In the genomic region with DNA sequence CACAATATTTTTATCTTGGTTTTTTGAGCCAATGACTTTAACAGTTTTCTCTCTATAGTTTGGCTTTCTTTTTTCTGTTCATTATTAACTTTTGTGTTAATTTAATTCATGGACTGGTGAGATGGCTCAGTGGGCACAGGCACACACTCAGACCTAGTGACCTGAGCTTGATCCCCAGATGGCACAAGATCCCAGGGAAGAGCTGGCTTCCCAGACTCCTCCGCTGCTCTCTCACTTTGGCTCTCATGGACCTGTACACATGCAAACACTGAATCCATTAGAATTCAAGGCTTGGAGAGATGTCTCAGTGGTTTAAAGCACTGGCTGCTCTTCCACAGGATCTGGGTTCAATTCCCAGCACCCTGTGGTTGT, we compare ENCODE assay signal across 19 mouse cellular contexts. TPM values are rescaled to one million over a fixed set of nuclear protein-coding genes. Genes with fewer than 3 reads are reported as not detected.
DNase-seq lines count a peak whose midpoint lies in the region; ATAC-seq lines count a peak whose summit lies in the region.
"Had no signal": no experiment of that assay in that cellular context is flagged by ENCODE, and none has a peak within 500 bp of the region (broad histone marks: within the 10 kb centered on the region; RNA-seq: fewer than 3 reads in every experiment).

No protein-coding gene starts in this region.

- no peak overlapping the region for H3K9ac ChIP-seq in kidney, embryonic 14.5 days (ENCODE audit: low read depth, low read length)
- H3K9ac ChIP-seq in kidney, embryonic 15.5 days = no peak overlapping the region
- H3K9ac ChIP-seq: forebrain, embryonic 12.5 days; heart, embryonic 13.5 days; hindbrain, embryonic 15.5 days had no signal

- no peak for ATAC-seq in kidney, embryonic 14.5 days (ENCODE audit: low FRiP score, low TSS enrichment)
- peak; percentile 87 for ATAC-seq in kidney, embryonic 15.5 days (replicated peaks; ENCODE audit: low FRiP score)
- ATAC-seq: forebrain, embryonic 16.5 days had no signal

- no peaks in the 10 kb centered on the region for H3K4me1 ChIP-seq in kidney, embryonic 14.5 days (ENCODE audit: control insufficient read depth, insufficient read depth, low read length)
- no peaks in the 10 kb centered on the region for H3K4me1 ChIP-seq in kidney, embryonic 15.5 days
- H3K4me1 ChIP-seq: embryonic facial prominence, embryonic 10.5 days; forebrain, embryonic 12.5 days; heart, embryonic 13.5 days; hindbrain, embryonic 15.5 days had no signal

- H3K4me2 ChIP-seq in kidney, embryonic 14.5 days (replicated peaks; ENCODE audit: low read depth, low read length) = no peak overlapping the region
- H3K4me2 ChIP-seq in kidney, embryonic 15.5 days = no peak overlapping the region
- H3K4me2 ChIP-seq: forebrain, embryonic 12.5 days; heart, embryonic 13.5 days; hindbrain, embryonic 15.5 days had no signal

- WGBS in kidney, embryonic 14.5 days = 87% methylated on average over 1 of the region's 1 CpGs
- 87% methylated on average over 1 of the region's 1 CpGs for WGBS in kidney, embryonic 15.5 days

- no peaks in the 10 kb centered on the region for H3K9me3 ChIP-seq in kidney, embryonic 14.5 days (ENCODE audit: control insufficient read depth, low read length)
- no peaks in the 10 kb centered on the region for H3K9me3 ChIP-seq in kidney, embryonic 15.5 days (replicated peaks)
- H3K9me3 ChIP-seq: embryonic facial prominence, embryonic 10.5 days; forebrain, embryonic 12.5 days; heart, embryonic 13.5 days; hindbrain, embryonic 15.5 days had no signal

- H3K36me3 ChIP-seq in kidney, embryonic 14.5 days (ENCODE audit: control insufficient read depth, insufficient read depth, low read length) = peaks cover 90% of the 10 kb centered on the region
- H3K36me3 ChIP-seq in kidney, embryonic 15.5 days = peaks cover 93% of the 10 kb centered on the region

- H3K27ac ChIP-seq in kidney, embryonic 14.5 days (ENCODE audit: low read depth, low read length) = no peak overlapping the region; the same call in 1 of the 2 replicates
- H3K27ac ChIP-seq in kidney, embryonic 15.5 days = peak overlapping the region; percentile 77
- H3K27ac ChIP-seq: embryonic facial prominence, embryonic 10.5 days; forebrain, embryonic 12.5 days; heart, embryonic 13.5 days; hindbrain, embryonic 15.5 days had no signal

- H3K4me3 ChIP-seq in kidney, embryonic 14.5 days (ENCODE audit: low read length) = no peak overlapping the region
- no peak overlapping the region for H3K4me3 ChIP-seq in kidney, embryonic 15.5 days (replicated peaks)
- H3K4me3 ChIP-seq: embryonic facial prominence, embryonic 10.5 days; erythroblast, embryonic 14.5 days; forebrain, embryonic 12.5 days; heart, embryonic 13.5 days; hindbrain, embryonic 15.5 days had no signal

- peak; percentile 28 for DNase-seq in kidney, adult 18-20 months
- DNase-seq in kidney, postnatal 25 days = peak; percentile 51 to 77
- DNase-seq in layer of hippocampus, adult 11-12 months (ENCODE audit: low spot score) = no peak
- DNase-seq in testis, postnatal 14 days (ENCODE audit: low spot score) = no peak
- DNase-seq: adrenal gland, adult 2 months; adrenal gland, postnatal 25 days; cerebellum, adult 18-20 months; cerebellum, postnatal 10 days; gastrocnemius, postnatal 36 days; heart, postnatal 36 days had no signal

- H3K27me3 ChIP-seq in kidney, embryonic 14.5 days (ENCODE audit: control insufficient read depth, insufficient read depth, low read length) = no peaks in the 10 kb centered on the region
- no peaks in the 10 kb centered on the region for H3K27me3 ChIP-seq in kidney, embryonic 15.5 days
- H3K27me3 ChIP-seq: CH12.LX; forebrain, embryonic 12.5 days; heart, embryonic 13.5 days; hindbrain, embryonic 15.5 days had no signal

RNA-seq across cellular contexts. Expression of a gene that starts 13.1 kb away (rescaled TPM):
- 26.8 and 26.9 TPM in 2 replicates for polyA plus RNA-seq in kidney, embryonic 14.5 days (2014; fragmentation: Nextera tagmentation; extraction: Ambion mirVana)
- polyA plus RNA-seq in kidney, embryonic 15.5 days (2015; fragmentation: Nextera tagmentation; extraction: Ambion mirVana) = 22.9 and 26.8 TPM in 2 replicates

RNA-seq across cellular contexts. Expression of a gene that starts 15.6 kb away (rescaled TPM):
- polyA plus RNA-seq in kidney, embryonic 14.5 days (2014; fragmentation: Nextera tagmentation; extraction: Ambion mirVana) = 12.8 and 31.1 TPM in 2 replicates
- polyA plus RNA-seq in kidney, embryonic 15.5 days (2015; fragmentation: Nextera tagmentation; extraction: Ambion mirVana) = 33.1 and 36.1 TPM in 2 replicates

RNA-seq across cellular contexts. Expression of a gene that starts 50.6 kb away (rescaled TPM):
- 12.2 and 20.5 TPM in 2 replicates for polyA plus RNA-seq in kidney, embryonic 14.5 days (2014; fragmentation: Nextera tagmentation; extraction: Ambion mirVana)
- 15.1 and 17.9 TPM in 2 replicates for polyA plus RNA-seq in kidney, embryonic 15.5 days (2015; fragmentation: Nextera tagmentation; extraction: Ambion mirVana)

Comparison
In these comparisons a context has a peak if more than half of its experiments do, and no peak if none do; other contexts are left out.
1. DNase-seq: peak in kidney, adult 18-20 months (single experiment) and kidney, postnatal 25 days (2 of 2); none in layer of hippocampus, adult 11-12 months (single experiment) and testis, postnatal 14 days (single experiment).